Mouse (Mus musculus) hindbrain, embryonic 11.5 days (tissue): ENCODE measurements around the gene Cog1. TPM values are rescaled to one million over a fixed set of nuclear protein-coding genes. Genes with fewer than 3 reads are reported as not detected.

Experiments used
- ATAC-seq: fragments of 200-750 bp; cut with Nextera tagmentation; 2 replicates; pipeline ENCODE4 v1.8.0; 2017; ENCODE audit warnings: mild to moderate bottlenecking, moderate TSS enrichment, moderate library complexity; ENCODE audit not compliant: low FRiP score
- DNase-seq: peaks from one replicate; pipeline ENCODE4 v3.0.0-alpha.2; 2015; ENCODE audit warnings: low spot score
- H3K27ac ChIP-seq: fragments of 300-500 bp; sonication (generic); 2 replicates; pipeline ENCODE4 v1.5.1; 2014; ENCODE audit warnings: mild to moderate bottlenecking, low read depth, low read length
- H3K27me3 ChIP-seq: fragments of 300-500 bp; sonication (generic); 2 replicates; pipeline ENCODE4 v1.6.1; 2014; ENCODE audit warnings: mild to moderate bottlenecking, low read length, moderate library complexity, mixed read lengths; ENCODE audit not compliant: control insufficient read depth, insufficient read depth
- H3K36me3 ChIP-seq: fragments of 300-500 bp; sonication (generic); 2 replicates; pipeline ENCODE4 v1.6.1; 2014; ENCODE audit warnings: mild to moderate bottlenecking, low read length, moderate library complexity, mixed read lengths; ENCODE audit not compliant: control insufficient read depth, insufficient read depth
- H3K4me1 ChIP-seq: fragments of 300-500 bp; sonication (generic); replicated peaks from 2 replicates; pipeline ENCODE4 v1.6.1; 2014; ENCODE audit warnings: low read length, mixed read lengths; ENCODE audit not compliant: control insufficient read depth, insufficient read depth
- H3K4me2 ChIP-seq: fragments of 300-500 bp; sonication (generic); replicated peaks from 2 replicates; pipeline ENCODE4 v1.6.1; 2014; ENCODE audit warnings: mild to moderate bottlenecking, low read depth, low read length
- H3K4me3 ChIP-seq: fragments of 300-500 bp; sonication (generic); 2 replicates; pipeline ENCODE4 v1.5.1; 2014; ENCODE audit warnings: low read depth, low read length
- H3K9ac ChIP-seq: fragments of 300-500 bp; sonication (generic); 2 replicates; pipeline ENCODE4 v1.6.1; 2014; ENCODE audit warnings: low read depth, low read length
- H3K9me3 ChIP-seq: fragments of 300-500 bp; sonication (generic); 2 replicates; pipeline ENCODE4 v1.6.1; 2016; ENCODE audit warnings: low read length; ENCODE audit not compliant: control insufficient read depth
- WGBS: fragments of 180-500 bp; shearing (Covaris S2); extraction: QIAGEN DNeasy Blood & Tissue Kit; methylation state at CpG from one replicate; pipeline ENCODE4 v1.1.7; 2014; 5-methylcytosine and 5-hydroxymethylcytosine counted together
- polyA plus RNA-seq: library from polyadenylated mRNA; unstranded; fragments of >200 nt; fragmentation: Nextera tagmentation; extraction: Ambion mirVana; gene quantifications from 2 replicates; pipeline ENCODE4 v1.2.1, GENCODE M21; 2014

The Cog1 gene
- polyA plus RNA-seq, 1 experiment from 2014 or later, result 37.6 TPM

GRCm38 (mm10) chr11:113677378-113677777 lies 28.4 kb downstream of the Cog1 start:
- no peaks in the 10 kb centered on the region for H3K36me3 ChIP-seq
- WGBS, result 98% methylated on average over 2 of the region's 2 CpGs
- H3K27me3 ChIP-seq, result no peaks in the 10 kb centered on the region
- no peaks in the 10 kb centered on the region for H3K9me3 ChIP-seq
- no peak for DNase-seq
- ATAC-seq, result no peak
- no peak overlapping the region for H3K9ac ChIP-seq
- peaks cover 2% of the 10 kb centered on the region; the same call in 1 of the 2 replicates for H3K4me1 ChIP-seq
- H3K4me3 ChIP-seq, result no peak overlapping the region
- no peak overlapping the region for H3K4me2 ChIP-seq
- no peak overlapping the region for H3K27ac ChIP-seq

GRCm38 (mm10) chr11:113678373-113678772 lies 29.4 kb downstream of the Cog1 start:
- Histone ChIP-seq H3K4me2 (no peak overlapping the region), H3K9me3 (no peaks in the 10 kb centered on the region), H3K27ac (no peak overlapping the region), H3K9ac (no peak overlapping the region), H3K27me3 (no peaks in the 10 kb centered on the region), H3K4me1 (peaks cover 2% of the 10 kb centered on the region; the same call in 1 of the 2 replicates), H3K36me3 (no peaks in the 10 kb centered on the region), H3K4me3 (no peak overlapping the region)
- DNase-seq, result no peak
- no peak for ATAC-seq
- WGBS, result 88% methylated on average over 8 of the region's 8 CpGs

- Histone ChIP-seq H3K27ac (no peak overlapping the region), H3K4me3 (no peak overlapping the region), H3K9me3 (no peaks in the 10 kb centered on the region), H3K36me3 (no peaks in the 10 kb centered on the region), H3K27me3 (no peaks in the 10 kb centered on the region), H3K9ac (no peak overlapping the region), H3K4me1 (peaks cover 2% of the 10 kb centered on the region; the same call in 1 of the 2 replicates), H3K4me2 (no peak overlapping the region)
- ATAC-seq (no peak), DNase-seq (no peak)
- WGBS, result 92% methylated on average over 2 of the region's 2 CpGs
These were observed 32.0 kb downstream of the Cog1 start for GRCm38 (mm10) chr11:113680954-113681353.

- no peak overlapping the region for H3K27ac ChIP-seq
- H3K27me3 ChIP-seq, result no peaks in the 10 kb centered on the region
- H3K36me3 ChIP-seq, result no peaks in the 10 kb centered on the region
- no peak for ATAC-seq
- H3K9me3 ChIP-seq, result no peaks in the 10 kb centered on the region
- DNase-seq, result no peak
- H3K4me3 ChIP-seq, result peak overlapping the region; percentile 4; the same call in 1 of the 2 replicates
- H3K4me1 ChIP-seq, result peaks cover 4% of the 10 kb centered on the region; the same call in 1 of the 2 replicates
- no peak overlapping the region for H3K9ac ChIP-seq
- no peak overlapping the region for H3K4me2 ChIP-seq
These were observed 33.0 kb downstream of the Cog1 start for GRCm38 (mm10) chr11:113681979-113682378.

GRCm38 (mm10) chr11:113682897-113683626 lies 34.1 kb downstream of the Cog1 start:
- peak overlapping the region; percentile 51 for H3K4me3 ChIP-seq
- peak overlapping the region; percentile 90 for H3K27ac ChIP-seq
- no peaks in the 10 kb centered on the region for H3K9me3 ChIP-seq
- H3K9ac ChIP-seq, result peak overlapping the region; percentile 91
- ATAC-seq, result peak; percentile 39
- 4% methylated on average over 37 of the region's 38 CpGs for WGBS
- H3K27me3 ChIP-seq, result no peaks in the 10 kb centered on the region
- H3K4me2 ChIP-seq, result peak overlapping the region; percentile 86
- H3K4me1 ChIP-seq, result peaks cover 4% of the 10 kb centered on the region; the same call in 1 of the 2 replicates
- DNase-seq, result peak; percentile 66
- peaks cover 3% of the 10 kb centered on the region; the same call in 1 of the 2 replicates for H3K36me3 ChIP-seq

GRCm38 (mm10) chr11:113683627-113683956 lies 34.6 kb downstream of the Cog1 start:
- no peaks in the 10 kb centered on the region for H3K9me3 ChIP-seq
- H3K27me3 ChIP-seq, result no peaks in the 10 kb centered on the region
- peak overlapping the region; percentile 86 for H3K4me2 ChIP-seq
- peak overlapping the region; percentile 91 for H3K9ac ChIP-seq
- peaks cover 5% of the 10 kb centered on the region; the same call in 1 of the 2 replicates for H3K36me3 ChIP-seq
- ATAC-seq (peak; percentile 80), DNase-seq (no peak)
- H3K4me3 ChIP-seq, result peak overlapping the region; percentile 51
- H3K27ac ChIP-seq, result peak overlapping the region; percentile 90
- WGBS, result 0% methylated on average over 30 of the region's 38 CpGs
- H3K4me1 ChIP-seq, result peaks cover 4% of the 10 kb centered on the region; the same call in 1 of the 2 replicates

GRCm38 (mm10) chr11:113683957-113684706 lies 35.2 kb downstream of the Cog1 start, which contains the start of the genes Fam104a and D11Wsu47e:
Gene Fam104a (minus strand): TSS chr11:113684155.
Gene D11Wsu47e (plus strand): TSS chr11:113684412.
- peaks cover 4% of the 10 kb centered on the region; the same call in 1 of the 2 replicates for H3K4me1 ChIP-seq
- under 1% methylated on average over 70 of the region's 73 CpGs for WGBS

GRCm38 (mm10) chr11:113684707-113685426 lies 35.9 kb downstream of the Cog1 start:
- H3K36me3 ChIP-seq, result peaks cover 8% of the 10 kb centered on the region; the same call in 1 of the 2 replicates
- peak overlapping the region; percentile 62 for H3K4me2 ChIP-seq
- H3K9me3 ChIP-seq, result no peaks in the 10 kb centered on the region
- no peaks in the 10 kb centered on the region for H3K27me3 ChIP-seq
- no peak for ATAC-seq
- 44% methylated on average over 25 of the region's 25 CpGs for WGBS
- no peak for DNase-seq
- H3K9ac ChIP-seq, result peak overlapping the region; percentile 24
- H3K4me3 ChIP-seq, result peak overlapping the region; percentile 51
- H3K27ac ChIP-seq, result no peak overlapping the region
- H3K4me1 ChIP-seq, result peaks cover 4% of the 10 kb centered on the region; the same call in 1 of the 2 replicates

More at GRCm38 (mm10) chr11:113683957-113684706, 35.2 kb downstream of the Cog1 start, which contains the start of the genes Fam104a and D11Wsu47e:
- Histone ChIP-seq H3K4me2 (peak within 1 kb of the TSS; percentile 86), H3K27ac (peak within 1 kb of the TSS; percentile 90), H3K27me3 (no peaks in the 10 kb centered on the region), H3K36me3 (peaks cover 5% of the 10 kb centered on the region; the same call in 1 of the 2 replicates), H3K9me3 (no peaks in the 10 kb centered on the region), H3K4me3 (peak within 1 kb of the TSS; percentile 51), H3K9ac (peak within 1 kb of the TSS; percentile 91)
- peak; percentile 93 for ATAC-seq
- peak; percentile 95 for DNase-seq
